Mouse (Mus musculus) bone marrow macrophage, adult 2 months (primary cell): ENCODE results near the gene Lsm4. TPM values are rescaled to one million over a fixed set of nuclear protein-coding genes. Genes with fewer than 3 reads are reported as not detected.
A peak's percentile ranks its signal among the peaks of the same experiment; 100 is the strongest.

Experiments
- H3K27ac ChIP-seq: 2 replicates; pipeline ENCODE4 v1.5.1; 2012; ENCODE audit warnings: low read depth, low read length; ENCODE audit not compliant: insufficient read depth
- H3K4me1 ChIP-seq: 2 replicates; pipeline ENCODE4 v1.6.1; 2012; ENCODE audit warnings: low read length; ENCODE audit not compliant: control insufficient read depth, insufficient read depth
- H3K4me3 ChIP-seq: 2 replicates; pipeline ENCODE4 v1.5.1; 2012; ENCODE audit warnings: mild to moderate bottlenecking, low read length, moderate library complexity; ENCODE audit not compliant: insufficient read depth
- CTCF ChIP-seq: IDR thresholded peaks from 2 replicates; pipeline ENCODE4 v1.5.1; 2012; ENCODE audit warnings: low read depth, mild to moderate bottlenecking, low read length, moderate library complexity
- POLR2A ChIP-seq: IDR thresholded peaks from 2 replicates; pipeline ENCODE4 v1.6.1; 2012; ENCODE audit warnings: mild to moderate bottlenecking, low read depth, low read length, borderline replicate concordance
- polyA plus RNA-seq: library from polyadenylated mRNA; stranded (reverse); fragments of >200 nt; gene quantifications from 2 replicates; pipeline ENCODE4 v1.2.4, GENCODE M21; 2012; ENCODE audit not compliant: missing spikeins, insufficient read depth, insufficient read length

Gene Lsm4
- polyA plus RNA-seq, 1 experiment, result 65.9 TPM

DNA sequence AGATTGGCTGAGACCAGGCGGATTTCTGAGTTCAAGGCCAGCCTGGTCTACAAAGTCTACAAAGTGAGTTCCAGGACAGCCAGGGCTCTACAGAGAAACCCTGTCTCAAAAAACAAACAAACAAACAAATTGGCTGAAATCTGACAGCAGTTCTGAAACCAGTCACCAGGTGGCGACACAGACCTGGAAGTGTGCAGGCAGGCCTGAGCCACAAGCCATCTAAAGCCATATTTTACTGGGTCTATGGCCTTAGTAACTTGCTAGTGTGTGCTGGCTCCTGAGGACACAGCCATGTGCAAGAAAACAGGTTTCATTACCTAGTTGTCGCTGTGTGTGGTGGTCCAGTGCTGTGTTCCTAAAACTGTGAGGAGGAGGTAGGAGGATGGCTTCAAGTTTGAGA, 47.7 kb downstream of the Lsm4 start:
- Histone ChIP-seq H3K27ac (no peak overlapping the region), H3K4me3 (no peak overlapping the region), H3K4me1 (peaks cover 12% of the 10 kb centered on the region)
- no peak for TF ChIP-seq POLR2A
- TF ChIP-seq CTCF, result peak; percentile 68

DNA sequence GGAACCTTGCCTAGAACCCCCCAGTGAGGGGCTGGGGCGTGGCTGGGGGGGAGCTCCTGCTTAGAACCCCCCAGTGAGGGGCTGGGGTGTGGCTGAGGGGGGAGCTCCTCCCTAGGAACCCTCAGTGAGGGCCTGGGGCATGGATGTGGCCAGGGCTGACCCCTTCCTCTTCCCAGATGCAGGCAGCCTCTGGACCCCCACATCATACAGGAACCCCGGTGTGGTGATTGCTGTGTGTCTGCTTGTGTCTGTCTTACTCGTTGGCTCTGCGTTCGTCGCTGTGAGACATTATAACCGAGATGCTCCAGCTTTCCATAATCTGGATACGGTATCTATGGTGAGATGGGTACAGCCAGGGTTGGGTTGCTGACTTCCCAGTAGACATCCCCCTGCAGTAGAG, 48.6 kb downstream of the Lsm4 start:
- Histone ChIP-seq H3K4me1 (peaks cover 12% of the 10 kb centered on the region), H3K27ac (no peak overlapping the region), H3K4me3 (no peak overlapping the region)
- TF ChIP-seq POLR2A (no peak), CTCF (no peak)

DNA sequence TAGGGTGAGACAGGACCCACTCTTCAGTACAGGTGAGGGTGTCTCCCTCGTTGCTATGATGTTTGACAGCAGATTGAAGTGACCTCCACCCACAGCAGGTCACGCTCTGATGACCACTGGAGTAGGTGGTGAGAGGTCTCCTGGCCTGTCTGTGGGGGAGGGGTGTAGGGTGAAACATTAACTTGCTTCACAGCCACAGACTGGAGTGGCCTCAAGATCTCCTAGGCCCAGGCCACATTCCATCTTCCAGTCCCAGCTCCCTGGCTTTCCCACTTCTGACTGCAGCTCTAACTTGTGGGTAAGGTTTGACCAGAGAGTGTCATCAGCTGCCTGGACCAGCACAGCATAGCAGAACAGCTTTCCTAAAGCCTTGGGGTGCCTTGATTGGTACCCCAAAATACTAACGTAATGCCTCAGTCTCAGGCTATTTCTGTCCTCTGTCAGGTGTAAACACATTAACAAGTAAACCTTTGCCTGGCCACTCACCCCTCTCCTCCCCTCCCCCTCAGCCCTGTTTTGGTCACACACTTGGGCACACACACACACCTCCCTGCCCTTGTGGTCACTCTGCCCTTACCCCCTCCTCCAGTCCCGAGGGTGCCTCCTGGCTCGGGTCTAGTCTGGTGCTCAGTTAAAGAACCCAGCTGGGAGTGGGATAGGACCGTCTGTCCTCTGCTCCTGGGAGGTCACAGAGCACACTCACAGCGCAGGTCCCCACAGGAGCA, 50.6 kb downstream of the Lsm4 start, which contains the start of gene Pde4c:
Gene Pde4c (plus strand): TSS at position 235 of the 725 bp plus-strand sequence.
- H3K4me3 ChIP-seq, result no peak within 1 kb of the TSS
- TF ChIP-seq CTCF, result no peak
- no peak for TF ChIP-seq POLR2A
- no peak within 1 kb of the TSS for H3K27ac ChIP-seq
- H3K4me1 ChIP-seq, result peaks cover 9% of the 10 kb centered on the region

DNA sequence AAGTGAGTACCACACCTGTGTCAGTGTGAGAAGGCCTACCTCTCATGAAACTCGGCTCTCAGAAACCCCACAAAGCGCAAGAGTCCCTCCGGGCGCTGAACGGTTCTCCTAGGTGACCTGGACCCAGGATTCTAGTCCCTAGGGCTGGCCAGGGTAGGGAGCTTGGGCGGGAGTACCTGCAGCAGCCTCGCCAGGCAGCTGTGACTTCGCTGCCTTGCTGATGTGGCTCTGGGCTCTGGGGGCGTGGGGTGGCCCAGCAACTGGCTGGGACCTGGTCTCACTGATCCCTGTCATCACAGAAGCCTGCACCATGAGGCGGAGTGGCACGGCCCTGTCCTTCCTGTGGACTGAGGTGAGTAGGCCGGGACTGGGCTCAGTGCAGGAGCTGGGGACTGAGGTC, 51.2 kb downstream of the Lsm4 start:
- Histone ChIP-seq H3K4me1 (peaks cover 9% of the 10 kb centered on the region), H3K4me3 (no peak overlapping the region), H3K27ac (no peak overlapping the region)
- no peak for TF ChIP-seq POLR2A
- TF ChIP-seq CTCF, result no peak

DNA sequence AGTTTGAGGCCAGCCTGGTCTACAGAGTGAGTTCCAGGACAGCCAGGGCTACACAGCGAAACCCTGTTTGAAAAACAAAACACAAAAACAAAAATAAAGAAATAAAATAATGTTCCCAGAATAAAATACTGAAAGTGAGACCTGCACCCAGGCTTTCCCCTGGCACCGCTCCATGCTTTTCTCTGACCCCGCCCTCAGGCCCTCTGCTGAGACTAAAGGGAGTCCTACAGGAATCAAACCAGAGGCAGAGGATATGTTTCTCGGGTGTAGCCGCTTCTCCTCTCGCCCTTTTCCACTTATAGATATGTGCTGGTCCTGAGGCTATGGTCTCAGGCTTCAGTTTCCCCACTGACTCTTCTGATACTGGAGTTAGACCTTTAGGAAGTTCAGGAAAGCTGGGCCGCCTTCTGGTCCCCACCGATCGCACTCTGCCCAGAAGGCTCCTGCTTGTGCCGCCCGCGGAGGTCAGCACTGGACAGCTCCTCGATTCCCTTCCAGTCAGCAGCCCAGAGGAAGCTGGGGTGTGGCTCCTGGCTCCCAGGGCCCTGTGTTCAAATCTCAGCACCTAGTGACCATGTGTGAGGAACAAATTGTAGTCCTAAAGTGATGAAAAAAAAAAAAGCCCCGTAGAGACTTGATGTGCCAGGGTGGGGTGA, 52.9 kb downstream of the Lsm4 start:
- Histone ChIP-seq H3K27ac (no peak overlapping the region), H3K4me1 (no peaks in the 10 kb centered on the region), H3K4me3 (no peak overlapping the region)
- TF ChIP-seq CTCF (no peak), POLR2A (no peak)

DNA sequence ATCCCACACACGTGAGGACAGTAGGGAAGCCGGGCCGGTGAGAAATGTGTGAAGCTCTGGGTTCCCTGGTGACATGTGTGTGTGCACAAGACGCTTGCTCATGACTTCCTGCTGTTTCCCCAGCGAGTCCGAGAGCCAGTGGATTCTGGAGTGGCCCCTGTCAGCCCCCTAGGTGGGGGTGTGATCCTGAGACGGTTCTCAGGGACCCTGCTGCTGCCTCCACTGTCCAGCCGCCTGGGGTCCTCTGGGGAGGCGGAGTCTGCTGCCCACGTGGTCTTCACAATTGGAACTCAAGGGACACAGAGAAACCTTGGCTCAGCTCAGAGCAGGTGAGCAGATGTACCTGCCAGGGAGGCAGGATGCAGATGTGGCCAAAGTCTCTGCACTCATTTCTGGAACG, 53.7 kb downstream of the Lsm4 start:
- TF ChIP-seq POLR2A, result no peak
- no peak for TF ChIP-seq CTCF
- no peak overlapping the region for H3K4me3 ChIP-seq

More for the DNA sequence above, 53.7 kb downstream of the Lsm4 start:
- Histone ChIP-seq H3K4me1 (no peaks in the 10 kb centered on the region), H3K27ac (no peak overlapping the region)

Other genes with a start within 250 kb of the Lsm4 start
- gene Crtc1, start 233.7 kb upstream of the Lsm4 start, polyA plus RNA-seq, result 8.4 and 8.9 TPM in 2 replicates
- gene Klhl26, start 196.3 kb upstream of the Lsm4 start, polyA plus RNA-seq, result 10.8 and 10.9 TPM in 2 replicates
- not detected in 2 replicates for gene Tmem59l, start 185.9 kb upstream of the Lsm4 start, polyA plus RNA-seq
- 0.97 and 1.0 TPM in 2 replicates for gene Crlf1, start 180.1 kb upstream of the Lsm4 start, polyA plus RNA-seq
- gene Rex1bd, start 166.5 kb upstream of the Lsm4 start, polyA plus RNA-seq, result 80.7 and 86.0 TPM in 2 replicates
- 825 and 873 TPM in 2 replicates for gene Uba52, start 162.4 kb upstream of the Lsm4 start, polyA plus RNA-seq
- gene Fkbp8, start 145.5 kb upstream of the Lsm4 start, polyA plus RNA-seq, result 163 and 178 TPM in 2 replicates
- 82.2 and 82.3 TPM in 2 replicates for gene Kxd1, start 145.3 kb upstream of the Lsm4 start, polyA plus RNA-seq
- 17.1 TPM in 2 replicates for gene Ell, start 133.8 kb upstream of the Lsm4 start, polyA plus RNA-seq
- 36.0 and 41.4 TPM in 2 replicates for gene Isyna1, start 78.9 kb upstream of the Lsm4 start, polyA plus RNA-seq
- 106 and 123 TPM in 2 replicates for gene Ssbp4, start 64.4 kb upstream of the Lsm4 start, polyA plus RNA-seq
- gene Lrrc25, start 57.1 kb upstream of the Lsm4 start, polyA plus RNA-seq, result 185 and 197 TPM in 2 replicates
- 3.3 and 4.9 TPM in 2 replicates for gene Gdf15, start 40.8 kb upstream of the Lsm4 start, polyA plus RNA-seq
- gene Pgpep1, start 12.9 kb upstream of the Lsm4 start, polyA plus RNA-seq, result 33.0 and 35.2 TPM in 2 replicates
- 102 and 111 TPM in 2 replicates for gene Jund, start 25.7 kb downstream of the Lsm4 start, polyA plus RNA-seq
- not detected in 2 replicates for gene Iqcn, start 30.2 kb downstream of the Lsm4 start, polyA plus RNA-seq
- gene Gm3336, start 45.3 kb downstream of the Lsm4 start, polyA plus RNA-seq, result not detected in 2 replicates
- gene Pde4c, start 50.5 kb downstream of the Lsm4 start, polyA plus RNA-seq, result not detected in 2 replicates
- gene Rab3a, start 81.4 kb downstream of the Lsm4 start, polyA plus RNA-seq, result 7.9 and 9.4 TPM in 2 replicates
- 32.4 and 33.7 TPM in 2 replicates for gene Mpv17l2, start 87.7 kb downstream of the Lsm4 start, polyA plus RNA-seq
- 26.9 and 27.5 TPM in 2 replicates for gene Pik3r2, start 103.5 kb downstream of the Lsm4 start, polyA plus RNA-seq
- gene Mast3, start 131.8 kb downstream of the Lsm4 start, polyA plus RNA-seq, result 57.7 and 59.6 TPM in 2 replicates
- gene Il12rb1, start 135.2 kb downstream of the Lsm4 start, polyA plus RNA-seq, result 0.20 TPM in 1 of 2 replicates, not detected in the other
- 27.8 and 29.7 TPM in 2 replicates for gene Arrdc2, start 166.5 kb downstream of the Lsm4 start, polyA plus RNA-seq
- 0.99 and 1.8 TPM in 2 replicates for gene Kcnn1, start 190.0 kb downstream of the Lsm4 start, polyA plus RNA-seq
- gene Ccdc124, start 200.7 kb downstream of the Lsm4 start, polyA plus RNA-seq, result 35.6 and 39.9 TPM in 2 replicates
- gene Slc5a5, start 219.5 kb downstream of the Lsm4 start, polyA plus RNA-seq, result not detected in 2 replicates
- gene Rpl18a, start 224.2 kb downstream of the Lsm4 start, polyA plus RNA-seq, result 1,719 and 1,824 TPM in 2 replicates
- gene Map1s, start 232.7 kb downstream of the Lsm4 start, polyA plus RNA-seq, result 37.3 and 44.2 TPM in 2 replicates